Mouse (Mus musculus) CH12.LX (cell line): ENCODE measurements around the gene Hist1h1t. TPM values are rescaled to one million over a fixed set of nuclear protein-coding genes. Genes with fewer than 3 reads are reported as not detected.

Experiments used
- DNase-seq: peaks from one replicate; pipeline ENCODE4 v3.0.0-alpha.2; 2013; ENCODE audit errors: extremely low read depth
- H3K27ac ChIP-seq: 2 replicates; pipeline ENCODE4 v1.5.1; 2012; ENCODE audit warnings: low read depth, mild to moderate bottlenecking, control low read depth, moderate library complexity; ENCODE audit not compliant: insufficient read depth
- H3K27me3 ChIP-seq: replicated peaks from 2 replicates; pipeline ENCODE3; 2012; ENCODE audit warnings: inconsistent platforms
- H3K36me3 ChIP-seq, 2 experiments: replicated peaks in 1 of 2; 2 replicates each; pipeline versions ENCODE3 to v1.6.1; 2012; ENCODE audit warnings: inconsistent platforms in 1 of 2, low read length in 1 of 2, mild to moderate bottlenecking in 1 of 2, mixed read lengths in 1 of 2, moderate library complexity in 1 of 2; ENCODE audit not compliant: control insufficient read depth in 1 of 2, insufficient read depth in 1 of 2
- H3K4me1 ChIP-seq, 2 experiments: 2 replicates each; pipeline ENCODE4 v1.6.1; 2012; ENCODE audit warnings: inconsistent platforms in 1 of 2, moderate library complexity in 1 of 2; ENCODE audit not compliant: insufficient read depth in 2 of 2, control insufficient read depth in 1 of 2
- H3K4me2 ChIP-seq: 2 replicates; pipeline ENCODE4 v1.6.1; 2012; ENCODE audit warnings: low read depth, mild to moderate bottlenecking, control low read depth; ENCODE audit not compliant: poor library complexity, insufficient read depth, severe bottlenecking
- H3K4me3 ChIP-seq, 3 experiments: fragments of 150-350 bp in 1 of 3; sonication (generic) in 1 of 3; replicated peaks in 1 of 3; 2 replicates each; pipeline versions ENCODE3 to v1.5.1; 2011 to 2012; ENCODE audit warnings: low read depth in 2 of 3, low read length in 2 of 3, mild to moderate bottlenecking in 2 of 3, moderate library complexity in 2 of 3, control low read depth in 1 of 3, improper control_type of control experiment in 1 of 3, inconsistent platforms in 1 of 3, mixed read lengths in 1 of 3; ENCODE audit not compliant: poor library complexity in 1 of 3
- H3K79me2 ChIP-seq: replicated peaks from 2 replicates; pipeline ENCODE4 v1.6.1; 2012; ENCODE audit warnings: mild to moderate bottlenecking, moderate library complexity; ENCODE audit not compliant: control insufficient read depth, poor library complexity, insufficient read depth, severe bottlenecking; ENCODE audit errors: extremely low read depth
- H3K9ac ChIP-seq: 2 replicates; pipeline ENCODE4 v1.6.1; 2012; ENCODE audit warnings: low read depth, mild to moderate bottlenecking, control low read depth, moderate library complexity; ENCODE audit not compliant: insufficient read depth
- H3K9me3 ChIP-seq: replicated peaks from 2 replicates; pipeline ENCODE3; 2012; ENCODE audit warnings: low read length, inconsistent platforms, mixed read lengths
- CHD1 ChIP-seq: IDR thresholded peaks from 2 replicates; pipeline ENCODE4 v1.6.1; 2012; ENCODE audit warnings: low read depth, low read length, improper control_type of control experiment, inconsistent platforms
- ELF1 ChIP-seq: IDR thresholded peaks from 2 replicates; pipeline ENCODE4 v1.6.1; 2014; ENCODE audit warnings: low read depth, mild to moderate bottlenecking, inconsistent platforms, low read length, improper control_type of control experiment
- HCFC1 ChIP-seq: IDR thresholded peaks from 2 replicates; pipeline ENCODE4 v1.6.1; 2012; ENCODE audit warnings: low read depth, mild to moderate bottlenecking, inconsistent platforms, low read length, improper control_type of control experiment
- IRF4 ChIP-seq: IDR thresholded peaks from 2 replicates; pipeline ENCODE4 v1.6.1; 2014; ENCODE audit warnings: low read depth, mild to moderate bottlenecking, inconsistent platforms, low read length, improper control_type of control experiment
- KAT2A ChIP-seq: IDR thresholded peaks from 2 replicates; pipeline ENCODE4 v1.6.1; 2012; ENCODE audit warnings: low read length, improper control_type of control experiment, inconsistent platforms; ENCODE audit not compliant: insufficient replicate concordance
- MAFK ChIP-seq: IDR thresholded peaks from 2 replicates; pipeline ENCODE4 v1.6.1; 2011; ENCODE audit warnings: low read length, improper control_type of control experiment; ENCODE audit not compliant: insufficient replicate concordance
- MAZ ChIP-seq: IDR thresholded peaks from 2 replicates; pipeline ENCODE4 v1.6.1; 2012; ENCODE audit warnings: low read depth, mild to moderate bottlenecking, inconsistent platforms, low read length, improper control_type of control experiment, moderate library complexity
- MEF2A ChIP-seq: IDR thresholded peaks from 2 replicates; pipeline ENCODE4 v1.6.1; 2014; ENCODE audit warnings: low read depth, mild to moderate bottlenecking, inconsistent platforms, low read length, improper control_type of control experiment, borderline replicate concordance
- MXI1 ChIP-seq: IDR thresholded peaks from 2 replicates; pipeline ENCODE4 v1.6.1; 2011; ENCODE audit warnings: mild to moderate bottlenecking, low read depth, low read length, improper control_type of control experiment
- NELFE ChIP-seq: IDR thresholded peaks from 2 replicates; pipeline ENCODE4 v1.6.1; 2011; ENCODE audit warnings: low read depth, low read length, improper control_type of control experiment
- NRF1 ChIP-seq: IDR thresholded peaks from 2 replicates; pipeline ENCODE4 v1.6.1; 2014; ENCODE audit warnings: low read depth, mild to moderate bottlenecking, inconsistent platforms, low read length, improper control_type of control experiment, moderate library complexity
- POLR2AphosphoS2 ChIP-seq: IDR thresholded peaks from 2 replicates; pipeline ENCODE4 v1.6.1; 2011; ENCODE audit warnings: low read depth, low read length, improper control_type of control experiment
- SIN3A ChIP-seq: IDR thresholded peaks from 2 replicates; pipeline ENCODE4 v1.6.1; 2012; ENCODE audit warnings: low read length, improper control_type of control experiment, inconsistent platforms
- TCF12 ChIP-seq: IDR thresholded peaks from 2 replicates; pipeline ENCODE4 v1.6.1; 2014; ENCODE audit warnings: low read depth, mild to moderate bottlenecking, inconsistent platforms, low read length, improper control_type of control experiment
- UBTF ChIP-seq: IDR thresholded peaks from 2 replicates; pipeline ENCODE4 v1.6.1; 2012; ENCODE audit warnings: low read depth, mild to moderate bottlenecking, inconsistent platforms, low read length, improper control_type of control experiment, moderate library complexity
- USF1 ChIP-seq: IDR thresholded peaks from 2 replicates; pipeline ENCODE4 v1.6.1; 2014; ENCODE audit warnings: low read depth, mild to moderate bottlenecking, inconsistent platforms, low read length, improper control_type of control experiment
- ZKSCAN1 ChIP-seq: IDR thresholded peaks from 2 replicates; pipeline ENCODE4 v1.6.1; 2012; ENCODE audit warnings: low read depth, inconsistent platforms, low read length, improper control_type of control experiment, borderline replicate concordance
- ZNF384 ChIP-seq: IDR thresholded peaks from 2 replicates; pipeline ENCODE4 v1.6.1; 2012; ENCODE audit warnings: low read depth, low read length, improper control_type of control experiment, inconsistent platforms
- dilution Hi-C: fragments of 300-500 bp; cut with MboI; formaldehyde crosslinking; loops from 2 replicates; pipeline ENCODE4 v1.14.3; 2020; ENCODE audit warnings: low sequenced_read_pairs; ENCODE audit not compliant: extremely low pct_unique_long_range_greater_than_20kb, extremely low pct_ligation_motif_present
- in situ Hi-C: fragments of 300-500 bp; cut with MboI; formaldehyde crosslinking; loops from 3 replicates; pipeline ENCODE4 v1.14.3; 2019; ENCODE audit warnings: low sequenced_read_pairs, low pct_ligation_motif_present, low pct_unique_long_range_greater_than_20kb, mixed read lengths
- polyA plus RNA-seq: library from polyadenylated mRNA; unstranded; fragments of >175 nt; gene quantifications from 2 replicates; pipeline ENCODE4 v1.2.1, GENCODE M21; 2012; ENCODE audit warnings: low read depth; ENCODE audit not compliant: insufficient read length
- total RNA-seq, 2 experiments: library from RNA; depleted of rRNA; stranded (reverse); fragments of 300-350 nt in 1 of 2; fragments of >200 nt in 1 of 2; gene quantifications; 2 replicates each; pipeline ENCODE4 v1.2.3; 2012 to 2014

Hist1h1t gene
- total and polyA plus RNA-seq, 3 experiments: 0.38 TPM; not detected in 2

DNA sequence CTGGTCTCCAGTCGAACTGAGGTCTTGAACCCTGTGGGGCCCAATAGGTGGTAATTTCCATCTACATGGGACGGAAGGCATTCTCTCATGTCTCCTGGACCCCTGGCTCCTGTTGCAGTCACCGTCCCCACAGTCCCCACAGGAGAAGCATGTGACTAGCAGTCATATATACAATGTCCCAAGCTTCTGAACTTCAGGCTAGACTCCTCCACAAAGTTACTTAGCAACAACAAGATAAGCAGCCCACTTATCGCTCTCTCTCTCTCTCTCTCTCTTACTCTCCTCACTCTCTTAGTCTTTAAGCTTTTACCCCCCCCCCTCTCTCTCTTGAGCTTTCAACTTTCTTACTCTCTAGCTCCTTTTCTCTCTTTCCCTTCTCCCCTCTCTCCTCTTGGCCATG is 28.6 kb downstream of the Hist1h1t start:
- Histone ChIP-seq H3K9me3 (no peaks in the 10 kb centered on the region), H3K36me3 (no peaks in the 10 kb centered on the region)
- no peak for DNase-seq
- TF ChIP-seq MXI1 (no peak), MAFK (no peak), ZNF384 (no peak)
- TF ChIP-seq, all 38 proteins: peak for 0
- Histone ChIP-seq H3K4me1 (no peaks in the 10 kb centered on the region), H3K4me2 (no peak overlapping the region), H3K27me3 (no peaks in the 10 kb centered on the region), H3K4me3 (no peak overlapping the region), H3K27ac (no peak overlapping the region), H3K79me2 (no peaks in the 10 kb centered on the region), H3K9ac (no peak overlapping the region)
- dilution Hi-C loops (no loop called here), in situ Hi-C loops (loop anchor here (10.0 kb wide), 1 partner anchor 89 kb away; no protein-coding TSS in a partner anchor)

DNA sequence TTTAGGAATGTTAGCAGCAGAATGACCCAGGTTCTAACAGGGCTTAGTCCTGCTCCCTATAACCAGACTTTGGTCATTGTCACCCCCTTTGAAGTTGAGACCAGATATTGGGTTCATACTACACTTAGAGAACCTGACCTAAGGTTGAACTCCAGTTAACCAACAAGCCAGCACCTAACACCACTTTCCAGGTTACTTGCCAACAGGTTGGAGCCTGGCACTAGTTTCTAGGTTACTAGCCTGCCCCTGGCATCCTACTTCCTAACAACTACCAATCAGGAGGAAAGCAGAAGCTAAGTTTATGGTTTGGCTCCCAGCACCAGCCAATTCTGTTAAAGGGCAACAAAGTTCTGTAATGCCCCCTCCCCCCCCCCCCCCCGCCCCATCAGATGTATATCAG is 29.6 kb downstream of the Hist1h1t start:
- no peak for TF ChIP-seq ELF1
- no peak for TF ChIP-seq UBTF
- TF ChIP-seq SIN3A: no peak
- TF ChIP-seq MAZ: no peak
- no peak for TF ChIP-seq NRF1
- no peak for TF ChIP-seq ZKSCAN1
- no peak for TF ChIP-seq USF1
- TF ChIP-seq HCFC1: no peak
- dilution Hi-C loops (no loop called here), in situ Hi-C loops (loop anchor here (10.0 kb wide), 1 partner anchor 90 kb away; no protein-coding TSS in a partner anchor)
- Histone ChIP-seq H3K79me2 (no peaks in the 10 kb centered on the region), H3K4me3 (no peak overlapping the region), H3K4me2 (no peak overlapping the region), H3K9me3 (no peaks in the 10 kb centered on the region), H3K27me3 (no peaks in the 10 kb centered on the region), H3K4me1 (no peaks in the 10 kb centered on the region), H3K36me3 (no peaks in the 10 kb centered on the region), H3K9ac (no peak overlapping the region), H3K27ac (no peak overlapping the region)
- no peak for DNase-seq

DNA sequence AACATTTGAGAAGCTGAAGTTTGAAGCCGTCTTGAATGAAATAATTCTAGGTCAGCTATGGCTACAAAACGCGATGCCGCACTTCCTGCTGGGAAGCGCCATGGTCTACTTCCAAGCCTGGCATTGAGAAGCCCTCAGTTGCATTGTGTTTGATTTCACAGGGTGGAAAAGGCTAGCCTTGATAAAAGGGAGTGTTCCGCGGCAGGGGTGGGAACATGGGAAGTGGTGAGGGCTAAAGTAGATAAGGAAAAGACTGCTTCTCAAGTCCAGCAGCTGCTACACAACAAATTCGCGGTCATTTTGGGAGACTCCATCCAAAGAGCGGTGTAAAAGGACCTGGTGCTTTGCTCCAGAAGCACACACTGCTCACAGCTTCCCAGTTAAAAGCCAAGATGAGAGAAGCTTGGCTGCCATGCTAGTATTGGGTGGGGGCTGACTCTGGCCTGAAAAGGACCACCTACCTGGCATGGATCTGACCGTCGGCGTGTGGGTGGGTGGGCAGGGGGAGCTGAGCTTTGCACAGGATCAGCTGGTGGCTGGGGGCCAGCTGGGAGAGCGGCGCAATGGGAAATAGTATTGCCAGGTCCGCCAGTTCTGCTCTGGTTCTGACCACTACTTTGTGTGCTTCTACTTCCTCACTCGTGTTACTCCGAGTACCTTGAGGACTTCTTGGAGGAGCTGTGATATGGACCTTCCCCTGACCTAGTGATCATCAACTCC is 33.0 kb downstream of the Hist1h1t start:
- Histone ChIP-seq H3K9me3 (no peaks in the 10 kb centered on the region), H3K27me3 (no peaks in the 10 kb centered on the region), H3K4me1 (no peaks in the 10 kb centered on the region), H3K27ac (no peak overlapping the region), H3K9ac (no peak overlapping the region), H3K4me3 (no peak overlapping the region), H3K4me2 (no peak overlapping the region), H3K36me3 (no peaks in the 10 kb centered on the region), H3K79me2 (no peaks in the 10 kb centered on the region)
- in situ Hi-C loops (loop anchor here (10.0 kb wide), 1 partner anchor 94 kb away; no protein-coding TSS in a partner anchor), dilution Hi-C loops (no loop called here)
- no peak for DNase-seq
- TF ChIP-seq NRF1 (no peak), CHD1 (no peak), IRF4 (no peak), MEF2A (no peak), POLR2AphosphoS2 (no peak), KAT2A (no peak), TCF12 (no peak), NELFE (no peak), ZKSCAN1 (no peak)
